Mouse (Mus musculus) macrophage (primary cell): ENCODE results near the gene AW822073. TPM values are rescaled to one million over a fixed set of nuclear protein-coding genes. Genes with fewer than 3 reads are reported as not detected.
"Not testable (repeated sequence)": the region's sequence is repeated elsewhere in the genome, so short reads cannot be mapped to it uniquely, and the experiment has no call there.

Experiments
- H3K27ac ChIP-seq: fragments of 350-480 bp; formaldehyde crosslinking; 2 replicates; pipeline ENCODE4 v1.9.0; 2021
- H3K36me3 ChIP-seq: fragments of 350-480 bp; formaldehyde crosslinking; 2 replicates; pipeline ENCODE4 v1.9.0; 2021; ENCODE audit errors: inconsistent target
- H3K4me3 ChIP-seq: fragments of 350-480 bp; formaldehyde crosslinking; 2 replicates; pipeline ENCODE4 v1.9.0; 2021; ENCODE audit errors: inconsistent target
- H3K79me2 ChIP-seq: fragments of 350-480 bp; formaldehyde crosslinking; 2 replicates; pipeline ENCODE4 v1.9.0; 2021; ENCODE audit errors: inconsistent target
- WGBS: methylation state at CpG from one replicate; pipeline ENCODE4 v1.1.7; 2026; ENCODE audit warnings: inconsistent platforms; ENCODE audit not compliant: missing documents; 5-methylcytosine and 5-hydroxymethylcytosine counted together
- polyA plus RNA-seq: library from polyadenylated mRNA; stranded (reverse); fragments of 250-400 nt; gene quantifications from 3 replicates; pipeline ENCODE4 v1.2.4, GENCODE M21; 2018; ENCODE audit warnings: inconsistent platforms

AW822073 gene
- polyA plus RNA-seq, 1 experiment from 2014 or later, result not detected

DNA sequence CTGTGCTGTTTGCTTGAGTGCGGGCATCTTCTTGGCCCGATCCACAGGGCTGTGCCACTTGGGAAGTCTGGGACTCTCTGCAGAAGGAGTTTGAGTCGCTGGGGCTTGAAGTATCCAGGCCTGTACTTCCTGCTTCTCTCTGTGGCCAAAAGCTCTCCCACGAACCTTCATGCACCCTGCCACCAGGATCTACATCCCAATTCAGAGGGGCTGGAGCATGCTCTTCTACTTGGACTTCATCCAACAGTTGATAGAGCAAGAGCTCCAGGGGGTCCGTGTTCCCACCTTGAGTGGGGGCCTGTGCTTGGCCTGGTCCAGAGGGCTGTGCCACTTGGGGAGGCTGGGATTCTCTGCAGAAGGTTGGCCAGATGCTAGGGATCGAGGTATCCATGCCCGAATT is 6.4 kb upstream of the AW822073 start:
- not testable (repeated sequence) for H3K36me3 ChIP-seq, H3K4me3 ChIP-seq, H3K27ac ChIP-seq, H3K79me2 ChIP-seq
- WGBS, result 82% methylated on average over 5 of the region's 7 CpGs

DNA sequence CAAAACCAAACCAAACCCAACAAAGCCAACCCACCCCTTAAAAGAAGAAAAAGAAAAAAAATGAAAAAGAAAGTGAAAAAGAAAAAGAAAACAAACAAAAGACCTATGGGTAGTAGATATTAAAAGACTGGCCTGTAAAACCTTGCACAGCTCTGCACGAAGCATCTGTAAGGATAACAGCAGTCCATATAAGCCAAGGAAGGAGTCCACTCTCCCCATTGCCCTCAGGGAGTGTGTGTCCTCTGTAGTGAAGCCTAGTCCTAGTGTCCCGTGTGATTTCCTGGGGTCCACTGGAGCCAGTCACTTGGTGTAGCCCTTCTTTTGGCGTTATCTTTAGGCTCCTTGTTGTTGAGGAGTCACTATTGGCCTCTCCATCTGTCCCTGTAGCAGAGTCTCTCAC is 5.3 kb upstream of the AW822073 start:
- not testable (repeated sequence) for H3K36me3 ChIP-seq, H3K79me2 ChIP-seq, H3K4me3 ChIP-seq, H3K27ac ChIP-seq
- WGBS, result 45% methylated on average over 3 of the region's 3 CpGs

DNA sequence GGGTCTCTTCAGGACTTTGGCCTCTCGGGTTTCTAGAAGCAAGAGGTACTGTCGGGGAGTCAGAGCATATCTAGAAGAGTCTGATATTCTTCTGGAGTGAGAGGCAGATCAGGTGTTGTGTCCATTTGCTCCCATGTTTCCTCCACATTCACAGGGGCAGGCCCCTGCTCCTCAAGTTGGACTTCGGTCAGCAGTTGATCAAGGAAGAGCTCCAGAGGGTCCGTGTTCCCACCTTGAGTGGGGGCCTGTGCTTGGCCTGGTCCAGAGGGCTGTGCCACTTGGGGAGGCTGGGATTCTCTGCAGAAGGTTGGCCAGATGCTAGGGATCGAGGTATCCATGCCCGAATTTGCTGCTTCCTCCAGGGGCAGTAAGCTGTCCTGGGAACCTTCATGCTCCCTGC is 3.1 kb upstream of the AW822073 start:
- not testable (repeated sequence) for H3K27ac ChIP-seq, H3K4me3 ChIP-seq, H3K79me2 ChIP-seq, H3K36me3 ChIP-seq
- 89% methylated on average over 2 of the region's 6 CpGs for WGBS

DNA sequence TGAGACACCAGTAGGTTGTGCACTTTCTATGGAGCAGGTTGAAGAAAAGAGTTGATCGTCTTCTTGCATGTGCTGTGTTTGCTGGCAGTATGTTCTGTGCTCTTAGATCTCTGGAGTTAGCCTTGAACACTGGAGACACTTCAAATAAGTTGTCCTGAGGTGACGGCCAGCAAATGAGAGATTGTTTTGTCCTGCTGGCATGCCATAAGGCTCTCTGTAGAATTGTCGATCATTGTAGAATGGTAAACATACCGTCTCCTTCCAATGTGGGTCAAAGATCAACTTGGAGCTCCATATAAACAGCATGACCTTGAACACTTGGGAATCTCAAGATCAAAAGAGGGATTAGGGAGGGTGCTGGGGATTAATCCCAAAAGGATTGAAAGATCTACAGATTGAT is 1.6 kb upstream of the AW822073 start:
- not testable (repeated sequence) for H3K79me2 ChIP-seq, H3K4me3 ChIP-seq, H3K27ac ChIP-seq, H3K36me3 ChIP-seq
- WGBS, result 89% methylated on average over 3 of the region's 4 CpGs

DNA sequence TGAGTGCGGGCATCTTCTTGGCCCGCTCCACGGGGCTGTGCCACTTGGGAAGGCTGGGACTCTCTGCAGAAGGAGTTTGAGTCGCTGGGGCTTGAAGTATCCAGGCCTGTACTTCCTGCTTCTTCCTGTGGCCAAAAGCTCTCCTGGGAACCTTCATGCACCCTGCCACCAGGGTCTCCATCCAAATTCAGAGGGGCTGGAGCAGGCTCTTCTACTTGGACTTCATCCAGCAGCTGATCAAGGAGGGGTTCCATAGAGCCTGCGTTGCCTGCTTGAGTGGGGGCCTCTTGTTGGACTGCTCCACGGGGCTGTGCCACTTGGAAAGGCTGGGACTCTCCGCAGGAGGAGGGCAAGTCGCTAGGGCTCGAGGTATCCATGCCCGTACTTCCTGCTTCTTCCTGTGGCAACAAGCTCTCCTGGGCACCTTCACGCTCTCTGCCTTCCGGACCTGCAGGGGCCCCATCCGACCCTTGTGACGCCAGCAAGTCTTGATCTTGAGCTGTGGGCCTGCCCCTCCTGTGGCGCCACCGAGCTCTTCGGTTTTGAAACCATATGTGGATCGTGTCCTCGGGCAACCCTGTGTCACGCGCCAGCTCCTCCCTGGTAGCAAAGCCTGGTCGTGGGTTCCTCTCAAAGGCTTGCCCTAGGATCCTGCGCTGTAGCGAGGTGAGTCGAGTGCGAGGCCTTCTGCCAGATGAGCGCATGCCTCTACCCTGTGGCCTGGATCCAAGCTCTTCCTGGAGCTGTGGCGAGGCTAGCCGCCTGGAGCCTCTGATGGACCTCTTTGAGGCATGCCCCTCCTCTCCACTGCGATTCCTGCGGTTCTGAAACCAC is 541 bp downstream of the AW822073 start:
- not testable (repeated sequence) for H3K27ac ChIP-seq, H3K4me3 ChIP-seq, H3K36me3 ChIP-seq, H3K79me2 ChIP-seq
- 80% methylated on average over 25 of the region's 31 CpGs for WGBS

DNA sequence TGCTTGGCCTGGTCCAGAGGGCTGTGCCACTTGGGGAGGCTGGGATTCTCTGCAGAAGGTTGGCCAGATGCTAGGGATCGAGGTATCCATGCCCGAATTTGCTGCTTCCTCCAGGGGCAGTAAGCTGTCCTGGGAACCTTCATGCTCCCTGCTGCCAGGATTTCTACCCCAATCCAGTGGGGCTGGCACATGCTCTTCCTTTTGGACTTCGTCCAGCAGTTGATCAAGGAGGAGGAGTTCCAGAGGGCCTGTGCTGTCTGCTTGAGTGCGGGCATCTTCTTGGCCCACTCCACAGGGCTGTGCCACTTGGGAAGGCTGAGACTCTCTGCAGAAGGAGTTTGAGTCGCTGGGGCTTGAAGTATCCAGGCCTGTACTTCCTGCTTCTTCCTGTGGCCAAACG is 1.6 kb downstream of the AW822073 start:
- not testable (repeated sequence) for H3K79me2 ChIP-seq, H3K4me3 ChIP-seq, H3K36me3 ChIP-seq, H3K27ac ChIP-seq
- 78% methylated on average over 2 of the region's 6 CpGs for WGBS

DNA sequence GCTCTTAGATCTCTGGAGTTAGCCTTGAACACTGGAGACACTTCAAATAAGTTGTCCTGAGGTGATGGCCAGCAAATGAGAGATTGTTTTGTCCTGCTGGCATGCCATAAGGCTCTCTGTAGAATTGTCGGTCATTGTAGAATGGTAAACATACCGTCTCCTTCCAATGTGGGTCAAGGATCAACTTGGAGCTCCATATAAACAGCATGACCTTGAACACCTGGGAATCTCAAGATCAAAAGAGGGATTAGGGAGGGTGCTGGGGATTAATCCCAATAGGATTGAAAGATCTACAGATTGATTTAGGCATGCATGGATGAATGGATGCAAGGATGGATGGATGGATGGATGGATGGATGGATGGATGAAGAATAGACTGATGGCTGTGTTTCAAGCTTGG is 3.2 kb downstream of the AW822073 start:
- H3K79me2 ChIP-seq, H3K4me3 ChIP-seq, H3K27ac ChIP-seq, H3K36me3 ChIP-seq: not testable (repeated sequence)
- 100% methylated on average over 2 of the region's 2 CpGs for WGBS

DNA sequence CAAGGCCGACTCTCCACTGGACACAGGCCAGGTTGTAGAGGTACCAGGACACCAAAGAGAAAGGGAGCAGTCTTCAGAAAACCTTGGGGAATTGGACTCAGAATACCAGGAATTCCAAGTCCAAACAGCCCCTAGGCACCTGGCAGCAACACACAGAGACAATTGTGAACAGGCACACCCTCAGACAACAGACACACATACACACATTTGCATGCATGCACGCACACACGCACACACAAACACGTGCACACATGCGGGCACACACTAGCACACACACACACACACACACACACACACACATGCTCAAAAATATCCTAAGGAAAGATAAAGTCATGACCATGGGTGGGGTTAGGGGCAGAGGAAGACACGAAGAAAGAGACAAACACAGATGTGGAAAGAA is 4.0 kb downstream of the AW822073 start:
- Histone ChIP-seq H3K4me3 (no peak overlapping the region), H3K27ac (no peak overlapping the region), H3K79me2 (no peaks in the 10 kb centered on the region), H3K36me3 (no peaks in the 10 kb centered on the region)
- WGBS, result 84% methylated on average over 6 of the region's 6 CpGs

DNA sequence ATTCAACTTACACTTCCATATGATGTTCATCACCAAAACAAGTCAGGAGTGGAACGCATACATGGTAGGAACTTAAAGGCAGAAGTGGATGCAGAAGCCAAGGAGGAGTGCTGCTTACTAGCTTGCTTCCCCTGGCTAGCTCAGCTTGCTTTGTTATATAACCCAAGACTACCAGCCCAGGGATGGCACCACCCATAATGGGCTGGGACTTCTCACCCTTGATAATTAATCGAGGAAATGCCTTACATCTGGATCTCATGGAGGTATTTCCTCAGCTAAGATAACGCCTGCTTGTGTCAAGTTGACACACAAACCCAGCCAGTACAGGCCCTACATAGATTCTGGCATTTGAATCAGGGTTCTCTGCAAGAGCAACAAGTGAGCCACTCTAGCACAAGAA is 7.4 kb downstream of the AW822073 start:
- no peak overlapping the region for H3K4me3 ChIP-seq
- WGBS, result 89% methylated on average over 3 of the region's 3 CpGs
- H3K27ac ChIP-seq, result no peak overlapping the region
- no peaks in the 10 kb centered on the region for H3K79me2 ChIP-seq
- H3K36me3 ChIP-seq, result no peaks in the 10 kb centered on the region

DNA sequence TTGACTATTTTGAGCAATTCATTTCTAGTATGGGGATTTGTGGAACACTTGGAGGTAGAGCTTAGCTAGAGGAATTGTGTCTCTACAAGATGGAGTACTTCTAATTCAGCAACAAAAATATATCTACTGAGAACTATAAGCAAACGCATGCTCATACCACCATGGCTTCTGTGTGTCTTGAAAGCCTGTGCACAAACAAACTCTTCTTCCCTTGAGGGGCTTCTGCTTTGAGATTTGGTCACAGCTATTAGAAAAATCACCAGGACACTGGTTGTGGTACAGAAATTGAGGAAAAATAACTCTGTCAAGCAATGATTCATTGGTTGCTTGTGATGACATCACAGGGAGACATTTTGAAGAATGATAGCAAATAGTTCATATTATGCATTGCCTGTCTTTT is 9.4 kb downstream of the AW822073 start:
- H3K4me3 ChIP-seq, result no peak overlapping the region
- WGBS, result 90% methylated on average over 1 of the region's 1 CpGs
- no peaks in the 10 kb centered on the region for H3K36me3 ChIP-seq
- no peaks in the 10 kb centered on the region for H3K79me2 ChIP-seq
- no peak overlapping the region for H3K27ac ChIP-seq

DNA sequence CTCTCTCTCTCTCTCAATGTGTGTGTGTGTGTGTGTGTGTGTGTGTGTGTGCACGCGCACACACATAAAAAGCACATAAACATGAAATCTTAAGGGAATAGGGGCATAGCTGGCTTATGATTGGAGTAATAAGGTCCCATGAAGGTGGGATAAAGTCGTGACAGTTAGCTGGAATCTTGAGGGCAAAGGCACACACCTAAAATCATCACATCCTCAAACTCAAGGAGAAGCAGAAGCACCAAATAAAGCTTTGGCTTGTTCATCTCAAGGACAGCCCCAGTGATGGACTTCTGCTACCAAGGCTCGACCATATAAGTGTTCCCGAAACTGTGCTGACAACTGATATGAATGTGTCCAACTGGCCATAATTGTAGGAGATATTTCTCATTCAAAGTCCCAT is 9.8 kb downstream of the AW822073 start:
- Histone ChIP-seq H3K79me2 (no peaks in the 10 kb centered on the region), H3K27ac (no peak overlapping the region), H3K4me3 (no peak overlapping the region), H3K36me3 (no peaks in the 10 kb centered on the region)
- WGBS, result 77% methylated on average over 3 of the region's 5 CpGs

DNA sequence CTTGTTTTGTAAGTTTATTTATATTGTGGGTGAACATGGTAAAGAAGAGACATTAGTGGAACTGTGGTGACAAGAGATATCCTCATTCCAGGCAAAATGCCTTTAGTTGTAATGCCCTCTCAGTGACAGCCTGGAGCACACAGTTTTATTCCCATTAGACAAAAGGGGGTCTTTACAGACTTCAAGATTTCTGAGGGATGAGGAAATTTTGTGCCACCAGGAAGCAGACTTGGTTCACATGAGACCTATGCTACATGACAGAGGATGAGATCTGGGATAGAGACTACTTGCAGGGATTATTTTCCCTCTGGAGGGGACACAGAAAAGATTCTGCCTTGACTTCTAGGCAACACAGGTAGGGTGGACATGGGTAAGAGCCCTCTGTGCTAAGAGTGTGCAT is 10.2 kb downstream of the AW822073 start:
- no peak overlapping the region for H3K27ac ChIP-seq
- H3K4me3 ChIP-seq, result no peak overlapping the region
- H3K79me2 ChIP-seq, result no peaks in the 10 kb centered on the region
- H3K36me3 ChIP-seq, result no peaks in the 10 kb centered on the region

DNA sequence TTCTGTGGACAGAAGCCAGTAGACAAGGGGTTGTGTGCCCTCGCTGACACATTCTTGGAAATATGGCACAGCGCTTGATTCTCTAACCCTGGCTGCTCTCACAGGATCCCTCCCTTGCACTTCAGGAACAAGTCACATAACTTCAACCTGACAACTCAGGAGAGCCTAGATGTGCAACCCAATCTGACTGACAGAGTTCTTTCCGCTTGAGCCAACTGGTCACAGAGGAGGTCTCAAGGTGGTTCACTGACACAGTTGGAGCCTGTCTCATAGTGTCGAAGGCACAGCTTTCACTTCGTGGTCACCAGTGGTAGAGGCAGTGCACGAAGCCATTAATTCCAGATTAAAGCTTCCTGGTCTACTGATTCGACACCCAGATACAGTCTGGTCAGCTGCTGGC is 12.5 kb downstream of the AW822073 start:
- Histone ChIP-seq H3K4me3 (no peak overlapping the region), H3K79me2 (no peaks in the 10 kb centered on the region), H3K36me3 (no peaks in the 10 kb centered on the region), H3K27ac (no peak overlapping the region)
- 74% methylated on average over 7 of the region's 7 CpGs for WGBS

DNA sequence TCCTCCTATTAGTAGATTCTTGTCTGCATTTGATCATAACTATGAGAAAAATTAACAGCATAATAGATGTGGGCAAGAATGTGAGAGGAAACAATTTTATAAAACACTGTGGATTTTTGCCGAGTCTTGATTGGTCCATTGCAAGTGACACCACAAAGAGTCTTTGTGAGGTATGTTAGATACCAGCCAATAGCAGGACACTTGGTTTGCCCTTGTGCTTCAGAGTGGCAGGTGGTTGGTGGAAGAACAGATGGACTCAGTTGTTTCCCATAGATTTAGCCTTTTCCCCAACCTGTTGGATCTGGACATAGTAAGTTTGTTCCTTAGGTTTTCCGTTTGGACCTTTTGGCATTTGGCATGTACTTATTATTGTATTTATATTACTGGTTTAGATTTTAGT is 13.5 kb downstream of the AW822073 start:
- no peaks in the 10 kb centered on the region for H3K36me3 ChIP-seq
- 96% methylated on average over 2 of the region's 2 CpGs for WGBS
- H3K27ac ChIP-seq, result no peak overlapping the region
- no peak overlapping the region for H3K4me3 ChIP-seq
- no peaks in the 10 kb centered on the region for H3K79me2 ChIP-seq

DNA sequence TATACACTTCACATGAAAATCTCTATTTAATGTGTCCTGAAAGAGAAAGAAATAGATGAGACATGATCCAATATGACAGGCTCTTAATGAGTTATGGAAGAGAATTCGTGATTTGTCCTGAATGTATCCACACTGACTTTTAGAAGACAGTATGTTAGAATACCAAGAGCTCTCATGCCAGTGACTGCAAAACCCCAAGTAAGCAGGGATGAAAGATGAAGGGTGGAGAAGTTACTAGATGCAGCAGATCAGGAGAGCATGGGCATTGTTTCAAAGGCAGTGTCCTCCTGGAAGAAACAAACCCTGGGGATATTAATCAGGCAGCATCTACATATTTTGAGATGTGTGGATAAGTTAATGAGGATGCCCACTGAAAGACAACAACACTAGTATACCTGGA is 14.2 kb downstream of the AW822073 start:
- WGBS, result 68% methylated on average over 1 of the region's 1 CpGs
- H3K27ac ChIP-seq, result no peak overlapping the region
- no peaks in the 10 kb centered on the region for H3K36me3 ChIP-seq
- H3K79me2 ChIP-seq, result no peaks in the 10 kb centered on the region
- H3K4me3 ChIP-seq, result no peak overlapping the region
